Mouse (Mus musculus) liver, adult 2 months (tissue): ENCODE results near the gene Zdhhc14. TPM values are rescaled to one million over a fixed set of nuclear protein-coding genes. Genes with fewer than 3 reads are reported as not detected.

Source experiments
- DNase-seq: peaks from one replicate; pipeline ENCODE4 v3.0.0-alpha.2; 2011; ENCODE audit warnings: low read depth, low spot score; ENCODE audit errors: extremely low read depth
- H3K27ac ChIP-seq: fragments of 200-500 bp; replicated peaks from 2 replicates; pipeline ENCODE4 v1.5.1; 2012; ENCODE audit warnings: low read depth, mild to moderate bottlenecking, control low read depth, inconsistent platforms, low read length; ENCODE audit not compliant: insufficient read depth
- H3K27me3 ChIP-seq: fragments of 200-500 bp; 2 replicates; pipeline ENCODE4 v1.6.1; 2012; ENCODE audit warnings: mild to moderate bottlenecking, moderate library complexity, low read length, inconsistent platforms; ENCODE audit not compliant: control insufficient read depth, insufficient read depth
- H3K36me3 ChIP-seq: fragments of 200-500 bp; 2 replicates; pipeline ENCODE4 v1.6.1; 2012; ENCODE audit warnings: low read length, inconsistent platforms; ENCODE audit not compliant: control insufficient read depth, insufficient read depth
- H3K4me1 ChIP-seq: fragments of 200-500 bp; 2 replicates; pipeline ENCODE4 v1.6.1; 2011; ENCODE audit warnings: low read length; ENCODE audit not compliant: control insufficient read depth, insufficient read depth
- H3K4me3 ChIP-seq: fragments of 200-500 bp; 2 replicates; pipeline ENCODE4 v1.5.1; 2011; ENCODE audit warnings: low read depth, mild to moderate bottlenecking, control low read depth, low read length, moderate library complexity; ENCODE audit not compliant: insufficient read depth
- H3K79me2 ChIP-seq: fragments of 200-500 bp; 2 replicates; pipeline ENCODE4 v1.6.1; 2012; ENCODE audit warnings: inconsistent platforms, mild to moderate bottlenecking, low read length, moderate library complexity; ENCODE audit not compliant: control insufficient read depth, insufficient read depth
- H3K9ac ChIP-seq: fragments of 200-500 bp; 2 replicates; pipeline ENCODE4 v1.6.1; 2012; ENCODE audit warnings: low read depth, mild to moderate bottlenecking, control low read depth, inconsistent platforms, low read length
- CTCF ChIP-seq: fragments of 200-500 bp; IDR thresholded peaks from 2 replicates; pipeline ENCODE4 v1.5.1; 2011; ENCODE audit warnings: low read depth, low read length, control low read depth
- POLR2A ChIP-seq: fragments of 200-500 bp; IDR thresholded peaks from 2 replicates; pipeline ENCODE4 v1.6.1; 2011; ENCODE audit warnings: low read length, control low read depth; ENCODE audit not compliant: insufficient read depth; ENCODE audit errors: extremely low read depth
- WGBS: fragments of 180-500 bp; shearing (Covaris S2); methylation state at CpG from one replicate; pipeline ENCODE4 v1.1.7; 2018; 5-methylcytosine and 5-hydroxymethylcytosine counted together
- polyA plus RNA-seq: library from polyadenylated mRNA; depleted of rRNA; stranded (reverse); fragments of >200 nt; gene quantifications from 2 replicates; pipeline ENCODE4 v1.2.3, GENCODE M21; 2012
- total RNA-seq: library from RNA; depleted of rRNA; stranded (reverse); fragments of >200 nt; gene quantifications from 2 replicates; pipeline ENCODE4 v1.2.3, GENCODE M21; 2014

Gene Zdhhc14
- total and polyA plus RNA-seq, 2 experiments = 0.99 to 1.1 TPM

DNA sequence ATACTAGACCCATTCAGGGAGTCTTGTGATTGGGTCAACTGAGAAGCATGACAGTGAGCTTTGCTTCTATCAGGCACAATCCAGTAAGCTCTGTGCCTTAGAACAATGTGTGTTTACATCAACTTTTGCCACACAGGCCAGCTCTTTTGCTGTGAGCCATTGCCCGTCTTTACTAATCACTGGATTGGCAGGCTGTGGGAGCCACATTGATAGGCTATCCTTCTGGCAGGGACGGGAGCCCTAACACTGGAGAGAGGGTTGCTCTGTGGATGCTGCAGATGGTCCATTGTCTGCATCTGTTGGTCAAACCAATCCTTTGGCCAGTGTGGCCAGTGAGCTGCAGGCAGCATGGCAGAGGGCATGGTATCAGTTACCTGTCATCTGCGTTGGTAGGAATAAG is 58.8 kb downstream of the Zdhhc14 start:
- H3K79me2 ChIP-seq = no peaks in the 10 kb centered on the region
- TF ChIP-seq CTCF (no peak), POLR2A (no peak)
- DNase-seq = no peak
- 96% methylated on average over 3 of the region's 3 CpGs for WGBS
- no peak overlapping the region for H3K9ac ChIP-seq
- H3K36me3 ChIP-seq = no peaks in the 10 kb centered on the region
- no peak overlapping the region for H3K4me3 ChIP-seq
- H3K27ac ChIP-seq = no peak overlapping the region
- H3K4me1 ChIP-seq = peaks cover 11% of the 10 kb centered on the region
- H3K27me3 ChIP-seq = no peaks in the 10 kb centered on the region

GRCm38 (mm10) chr17:5552036-5552760 is 59.8 kb downstream of the Zdhhc14 start:
- Histone ChIP-seq H3K4me1 (peaks cover 11% of the 10 kb centered on the region), H3K9ac (no peak overlapping the region), H3K27me3 (no peaks in the 10 kb centered on the region), H3K27ac (no peak overlapping the region), H3K36me3 (no peaks in the 10 kb centered on the region), H3K4me3 (no peak overlapping the region), H3K79me2 (no peaks in the 10 kb centered on the region)
- WGBS = 34% methylated on average over 14 of the region's 14 CpGs
- no peak for TF ChIP-seq POLR2A
- TF ChIP-seq CTCF = 0 out of 2 replicates have a peak, but pooled peaks have one; percentile 3
- peak; percentile 79 for DNase-seq

DNA sequence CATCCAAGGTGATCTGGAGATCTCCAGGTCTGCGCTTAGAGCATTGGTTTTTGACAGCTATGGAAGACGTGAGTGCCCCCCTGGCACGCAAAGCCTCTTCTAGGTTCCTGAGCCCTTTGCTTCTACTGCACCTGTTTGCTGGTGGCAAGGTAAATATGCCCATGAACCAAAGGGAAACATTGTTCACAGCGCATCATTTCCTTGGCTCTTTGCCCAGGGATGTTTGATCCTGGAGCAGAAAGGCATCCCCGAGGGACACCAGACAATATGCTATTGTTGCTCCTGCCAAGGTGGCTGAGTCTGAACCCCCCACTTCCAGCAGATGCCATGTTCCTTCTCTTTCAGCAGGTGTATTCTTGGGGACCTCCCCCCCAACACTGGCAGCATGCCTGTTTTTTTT is 61.2 kb downstream of the Zdhhc14 start:
- Histone ChIP-seq H3K27ac (no peak overlapping the region), H3K79me2 (no peaks in the 10 kb centered on the region), H3K4me1 (peaks cover 9% of the 10 kb centered on the region), H3K27me3 (no peaks in the 10 kb centered on the region), H3K4me3 (no peak overlapping the region), H3K9ac (no peak overlapping the region), H3K36me3 (no peaks in the 10 kb centered on the region)
- no peak for TF ChIP-seq CTCF
- no peak for TF ChIP-seq POLR2A
- 48% methylated on average over 5 of the region's 5 CpGs for WGBS
- peak; percentile 50 for DNase-seq

DNA sequence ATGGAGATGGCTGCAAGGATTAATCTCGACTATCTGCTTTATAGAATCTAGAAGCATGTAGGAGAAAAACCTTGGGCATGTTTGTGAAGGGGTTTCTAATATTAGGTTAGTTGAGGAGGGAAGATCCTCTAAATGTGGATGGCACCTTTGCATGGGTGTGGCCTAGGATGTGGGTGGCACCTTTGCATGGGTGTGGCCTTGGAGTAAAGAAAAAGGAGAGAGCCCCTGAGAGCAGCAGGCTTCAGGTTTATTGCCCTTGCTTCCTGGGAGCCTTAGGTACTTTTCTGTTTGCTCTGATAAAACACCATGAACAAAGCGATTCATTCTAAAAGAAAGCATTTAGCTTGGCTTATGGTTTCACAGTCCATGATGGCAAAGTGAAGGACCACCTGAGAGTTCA is 62.2 kb downstream of the Zdhhc14 start:
- WGBS = 95% methylated on average over 2 of the region's 2 CpGs
- H3K9ac ChIP-seq = no peak overlapping the region

GRCm38 (mm10) chr17:5556568-5556967 is 64.2 kb downstream of the Zdhhc14 start:
- H3K79me2 ChIP-seq = no peaks in the 10 kb centered on the region; the same call in 1 of the 2 replicates
- TF ChIP-seq CTCF (no peak), POLR2A (no peak)
- no peaks in the 10 kb centered on the region for H3K27me3 ChIP-seq
- no peak overlapping the region for H3K27ac ChIP-seq
- H3K9ac ChIP-seq = no peak overlapping the region
- 92% methylated on average over 8 of the region's 8 CpGs for WGBS
- DNase-seq = no peak
- H3K4me3 ChIP-seq = no peak overlapping the region
- H3K36me3 ChIP-seq = no peaks in the 10 kb centered on the region
- peaks cover 9% of the 10 kb centered on the region for H3K4me1 ChIP-seq

More for the DNA sequence above, 62.2 kb downstream of the Zdhhc14 start:
- DNase-seq = no peak
- Histone ChIP-seq H3K36me3 (no peaks in the 10 kb centered on the region), H3K4me1 (peaks cover 7% of the 10 kb centered on the region), H3K27ac (no peak overlapping the region), H3K4me3 (no peak overlapping the region), H3K79me2 (no peaks in the 10 kb centered on the region; the same call in 1 of the 2 replicates), H3K27me3 (no peaks in the 10 kb centered on the region)
- no peak for TF ChIP-seq CTCF
- no peak for TF ChIP-seq POLR2A

GRCm38 (mm10) chr17:5560212-5560611 is 67.9 kb downstream of the Zdhhc14 start:
- no peak for DNase-seq
- peaks cover 4% of the 10 kb centered on the region; the same call in 1 of the 2 replicates for H3K4me1 ChIP-seq
- 96% methylated on average over 4 of the region's 4 CpGs for WGBS

More at GRCm38 (mm10) chr17:5560212-5560611, 67.9 kb downstream of the Zdhhc14 start:
- H3K27me3 ChIP-seq = no peaks in the 10 kb centered on the region
- no peak for TF ChIP-seq POLR2A
- TF ChIP-seq CTCF = no peak
- H3K4me3 ChIP-seq = no peak overlapping the region
- no peak overlapping the region for H3K27ac ChIP-seq
- H3K79me2 ChIP-seq = no peaks in the 10 kb centered on the region; the same call in 1 of the 2 replicates
- H3K9ac ChIP-seq = no peak overlapping the region
- H3K36me3 ChIP-seq = no peaks in the 10 kb centered on the region
